Mouse (Mus musculus): ENCODE measurements around the gene Glb1. TPM values are rescaled to one million over a fixed set of nuclear protein-coding genes. Genes with fewer than 3 reads are reported as not detected.
"Not testable (repeated sequence)": the region's sequence is repeated elsewhere in the genome, so short reads cannot be mapped to it uniquely, and the experiment has no call there.

The Glb1 gene
- total RNA-seq, 2 experiments from 2014 or later, result 22.2 to 24.4 TPM

DNA sequence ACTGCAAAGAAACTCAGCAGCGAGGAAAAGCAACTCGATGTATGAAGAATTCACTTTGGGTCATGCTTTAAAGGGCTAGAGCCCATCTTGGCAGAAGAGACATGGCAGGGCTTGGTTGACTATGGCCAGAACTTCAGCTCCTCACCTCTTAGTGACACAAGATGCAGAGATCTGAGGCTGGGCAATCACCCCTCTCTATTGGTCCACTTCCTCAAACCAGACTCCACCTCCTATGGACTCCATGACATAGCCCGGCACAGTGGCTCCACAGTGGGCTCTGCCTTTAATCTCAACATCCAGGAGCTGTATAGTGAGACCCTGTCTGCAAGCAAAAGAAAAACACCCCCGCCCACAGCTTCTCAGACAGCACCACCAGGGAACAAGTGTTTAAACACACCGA lies 83.9 kb downstream of the Glb1 start:
- intact Hi-C loops (cut with DNase I), result no loop called here
- no peak for DNase-seq (ENCODE audit: low spot score in 2 of 2)

DNA sequence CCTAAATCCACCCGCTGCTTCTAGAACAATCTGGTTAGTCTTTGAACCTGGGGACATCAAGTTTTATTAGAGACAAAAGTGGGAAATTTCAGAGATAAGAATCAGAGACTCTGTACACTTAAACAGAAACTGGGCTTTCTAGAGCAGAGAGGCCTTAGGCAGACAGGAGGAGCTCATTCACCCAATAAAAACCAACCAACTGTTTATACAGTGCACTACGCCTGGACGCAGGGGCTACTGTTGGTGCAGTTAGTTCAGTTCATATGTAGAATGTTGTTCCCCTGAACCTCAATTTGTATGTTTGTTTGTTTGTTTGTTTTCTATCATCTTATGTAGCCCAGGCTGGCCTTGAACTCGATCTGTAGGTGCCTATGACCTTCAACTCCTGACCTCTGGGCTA lies 85.9 kb downstream of the Glb1 start:
- intact Hi-C loops (cut with DNase I), result no loop called here
- no peak for DNase-seq (ENCODE audit: low spot score in 2 of 2)

GRCm38 (mm10) chr9:114487481-114488258 lies 86.8 kb downstream of the Glb1 start:
- no peak for DNase-seq (ENCODE audit: low spot score in 2 of 2)
- intact Hi-C loops (cut with DNase I), result no loop called here

GRCm38 (mm10) chr9:114496469-114496868 lies 95.6 kb downstream of the Glb1 start:
- intact Hi-C loops (cut with DNase I), result loop anchor here (5.0 kb wide), 1 partner anchor 179 kb away; no protein-coding TSS in a partner anchor
- no peak for DNase-seq (ENCODE audit: low spot score in 2 of 2)

DNA sequence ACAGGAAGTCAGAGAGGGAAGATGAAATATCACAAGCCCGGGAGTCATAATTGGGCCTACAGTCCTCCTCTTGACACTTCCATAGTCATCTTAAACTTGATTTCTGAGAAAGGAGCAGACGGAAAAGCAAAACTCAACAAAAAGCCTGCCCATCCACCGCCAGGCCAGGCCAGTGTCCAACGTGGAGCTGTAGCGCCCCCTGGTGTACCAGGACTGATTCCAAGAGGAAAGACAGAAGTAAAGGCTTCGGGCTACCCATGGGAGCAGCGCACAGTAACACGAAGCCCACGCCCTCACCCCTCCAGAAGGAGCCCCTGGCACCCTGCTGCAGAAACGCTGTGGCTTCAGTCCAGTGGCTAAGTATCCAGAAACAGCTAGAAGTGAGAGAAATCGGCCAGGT lies 97.3 kb downstream of the Glb1 start:
- peak; percentile 74 to 76 for DNase-seq (ENCODE audit: low spot score in 2 of 2)
- intact Hi-C loops (cut with DNase I), result loop anchor here (2.0 to 5.0 kb wide), 2 partner anchors 83 to 181 kb away; no protein-coding TSS in a partner anchor

GRCm38 (mm10) chr9:114499783-114500515 lies 99.1 kb downstream of the Glb1 start:
- intact Hi-C loops (cut with DNase I), result loop anchor here (1.0 to 5.0 kb wide), 3 partner anchors 81 to 183 kb away; no protein-coding TSS in a partner anchor
- peak; percentile 28 to 53 for DNase-seq (ENCODE audit: low spot score in 2 of 2)

DNA sequence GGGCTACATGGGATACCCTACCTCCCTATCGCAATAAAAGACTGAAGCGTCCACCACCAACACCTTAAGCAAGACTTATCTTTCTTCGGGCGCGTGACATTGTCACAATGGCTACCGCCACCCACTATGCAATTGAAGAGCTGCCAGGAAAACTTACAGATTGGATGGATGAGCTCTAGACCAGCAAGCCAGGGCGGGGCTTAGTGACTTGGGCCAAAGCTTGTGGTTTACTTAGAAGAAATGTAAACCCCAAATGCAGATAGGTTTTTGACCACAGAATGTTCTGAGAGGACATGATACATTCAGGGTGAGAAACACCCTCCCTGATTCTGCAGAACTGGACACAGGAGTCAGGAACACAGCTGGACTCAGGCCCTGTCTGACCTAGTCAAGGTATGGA lies 100.2 kb downstream of the Glb1 start:
- intact Hi-C loops (cut with DNase I), result no loop called here
- DNase-seq (ENCODE audit: low spot score in 2 of 2), result no peak

- intact Hi-C loops (cut with DNase I), result no loop called here
- no peak for DNase-seq (ENCODE audit: low spot score in 2 of 2)
Measured at GRCm38 (mm10) chr9:114501913-114502312, 101.0 kb downstream of the Glb1 start.

- intact Hi-C loops (cut with DNase I), result no loop called here
Measured at GRCm38 (mm10) chr9:114502711-114503427, 102.0 kb downstream of the Glb1 start.

DNA sequence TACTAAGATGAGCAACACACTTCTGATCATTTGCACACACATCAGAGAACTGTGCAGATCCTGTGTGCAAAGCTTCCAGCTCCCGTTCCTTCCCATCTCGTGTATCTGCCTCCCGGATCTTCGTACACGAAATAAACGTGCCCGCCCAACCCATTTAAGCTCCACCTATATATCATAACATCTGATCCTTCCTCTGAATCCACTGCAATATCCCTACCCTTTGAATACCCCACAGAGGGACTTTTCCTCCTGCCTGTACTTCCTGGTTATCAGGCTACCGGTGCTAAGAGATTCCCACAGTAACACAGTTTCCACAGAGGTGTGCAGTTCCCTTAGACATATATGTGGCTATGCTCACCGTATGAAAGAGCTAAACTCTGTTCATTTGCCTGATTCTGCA lies 103.9 kb downstream of the Glb1 start, which contains the start of gene Ccr4:
TSS of gene Ccr4 (minus strand) at position 101 of the 400 bp plus-strand sequence.
- no peak for DNase-seq (ENCODE audit: low spot score in 2 of 2)
- intact Hi-C loops (cut with DNase I), result no loop called here

More at GRCm38 (mm10) chr9:114502711-114503427, 102.0 kb downstream of the Glb1 start:
- peak in 1 of 2 experiments; percentile 13 for DNase-seq (ENCODE audit: low spot score in 2 of 2)

GRCm38 (mm10) chr9:114506564-114506963 lies 105.7 kb downstream of the Glb1 start:
- DNase-seq (ENCODE audit: low spot score in 2 of 2), result no peak
- intact Hi-C loops (cut with DNase I), result no loop called here

DNA sequence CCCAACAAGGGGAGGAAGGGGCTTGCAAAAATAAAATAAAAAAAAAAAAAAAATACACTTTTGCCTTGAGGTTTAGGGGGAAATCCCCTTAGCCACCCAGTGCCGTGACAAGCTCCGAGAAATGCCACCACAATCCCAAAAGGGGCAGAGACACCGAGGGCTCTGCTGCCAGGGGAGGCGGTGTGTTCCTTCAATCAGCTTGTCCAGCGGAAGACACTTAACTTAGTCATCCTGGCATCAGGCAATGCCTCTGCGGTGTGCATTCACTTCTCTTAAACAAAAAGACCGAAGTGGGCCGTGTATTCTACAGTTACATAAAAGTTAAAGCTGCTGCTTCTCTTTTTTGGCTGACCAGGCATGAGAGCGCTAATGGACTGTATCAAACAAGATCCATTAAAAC lies 106.5 kb downstream of the Glb1 start:
- intact Hi-C loops (cut with DNase I), result no loop called here
- DNase-seq (ENCODE audit: low spot score in 2 of 2), result no peak

DNA sequence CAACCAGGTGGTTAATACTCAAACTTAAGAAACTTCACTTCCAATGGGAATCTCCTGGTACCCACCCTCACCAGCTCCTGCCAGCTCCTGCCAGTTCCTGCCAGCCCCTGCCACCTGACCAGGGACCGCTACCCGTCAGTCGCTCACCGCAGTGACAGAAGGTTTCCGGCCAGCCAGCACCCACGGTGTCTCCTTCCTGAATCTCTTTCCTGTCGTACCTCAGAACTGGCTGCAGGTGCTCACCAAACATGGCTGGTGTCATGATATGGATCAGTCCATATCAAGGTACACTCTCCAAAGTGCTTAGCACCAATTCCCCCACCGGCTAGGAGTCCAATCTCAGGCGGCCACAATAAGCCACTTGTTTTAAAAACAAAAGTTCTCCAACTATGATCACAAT lies 108.9 kb downstream of the Glb1 start:
- intact Hi-C loops (cut with DNase I), result no loop called here
- DNase-seq (ENCODE audit: low spot score in 2 of 2), result no peak

DNA sequence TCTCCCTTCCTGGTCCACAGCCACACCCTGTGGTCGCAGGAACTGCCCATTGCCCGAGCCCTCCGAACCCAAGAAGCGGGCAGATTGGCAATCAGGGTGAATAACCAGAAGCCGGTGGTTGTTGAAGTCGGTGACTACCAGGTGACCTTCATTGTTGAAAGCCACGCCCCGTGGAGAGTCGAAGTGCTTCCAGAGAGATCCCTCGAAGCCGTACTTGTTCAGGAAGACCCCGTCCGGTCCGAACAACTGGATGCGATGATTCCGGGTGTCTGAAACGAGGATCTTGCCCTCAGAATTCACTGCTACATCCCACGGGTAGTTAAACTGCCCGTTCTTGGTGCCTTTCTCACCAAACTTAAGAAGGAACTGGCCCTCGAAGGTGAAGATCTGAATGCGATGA lies 112.0 kb downstream of the Glb1 start:
- DNase-seq (ENCODE audit: low spot score in 2 of 2), result no peak

DNA sequence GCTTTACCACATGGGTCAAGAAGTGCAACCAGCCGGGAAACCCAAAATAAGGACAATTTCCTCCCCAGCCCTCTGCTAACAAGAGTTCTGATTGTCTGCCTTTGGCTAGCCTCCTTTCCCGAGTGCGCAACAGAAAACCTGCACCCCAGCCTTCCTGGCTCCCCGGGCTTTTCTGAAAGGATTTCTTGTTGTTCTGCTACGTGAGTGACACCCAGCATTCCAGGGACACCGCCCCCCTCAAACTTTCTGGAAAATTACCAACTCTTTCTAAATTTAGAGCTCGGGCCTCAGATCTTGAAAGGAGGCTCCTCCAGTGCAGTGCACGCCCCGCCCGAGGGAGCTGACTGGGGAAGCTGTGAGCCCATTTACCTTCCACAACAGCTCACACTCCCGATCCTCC lies 114.5 kb downstream of the Glb1 start, which contains the start of gene C130032M10Rik:
TSS of gene C130032M10Rik (plus strand) at position 334 of the 400 bp plus-strand sequence.
- DNase-seq (ENCODE audit: low spot score in 2 of 2), result peak; percentile 6
- intact Hi-C loops (cut with DNase I), result no loop called here

More for the DNA sequence above, 112.0 kb downstream of the Glb1 start:
- intact Hi-C loops (cut with DNase I), result no loop called here

GRCm38 (mm10) chr9:114517924-114518497 lies 117.1 kb downstream of the Glb1 start:
- DNase-seq (ENCODE audit: low spot score in 2 of 2), result no peak
- intact Hi-C loops (cut with DNase I), result no loop called here

GRCm38 (mm10) chr9:114518812-114519477 lies 118.1 kb downstream of the Glb1 start:
- no peak for DNase-seq (ENCODE audit: low spot score in 2 of 2)
- intact Hi-C loops (cut with DNase I), result no loop called here

GRCm38 (mm10) chr9:114520529-114520928 lies 119.7 kb downstream of the Glb1 start:
- intact Hi-C loops (cut with DNase I); DNase-seq (ENCODE audit: low spot score in 2 of 2): not testable (repeated sequence)

- no peak for DNase-seq (ENCODE audit: low spot score in 2 of 2)
- intact Hi-C loops (cut with DNase I), result no loop called here
Measured at GRCm38 (mm10) chr9:114522041-114522440, 121.2 kb downstream of the Glb1 start.
